Comparison of ENCODE assay signal across 25 mouse cellular contexts in the genomic region with DNA sequence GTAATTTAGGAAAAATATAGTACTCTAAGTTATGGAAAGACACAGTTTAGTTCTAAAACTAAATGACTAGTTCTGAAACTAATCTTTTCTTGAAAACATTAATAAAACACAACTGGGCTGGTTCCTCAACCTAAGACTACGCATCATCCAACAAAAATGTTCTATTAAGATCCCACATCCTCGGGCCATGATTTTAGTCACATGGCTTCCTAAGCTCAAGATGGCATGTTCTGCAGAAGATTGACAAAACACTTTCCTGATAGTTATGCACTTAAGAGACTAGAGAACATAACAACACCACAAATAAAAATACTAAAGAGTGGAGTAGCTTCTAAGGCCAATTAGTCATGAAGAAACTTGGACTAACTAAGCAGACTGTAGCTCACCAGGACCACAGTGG.
DNase-seq lines count a peak whose midpoint lies in the region; ATAC-seq and TF ChIP-seq lines count a peak whose summit lies in the region.
"Had no signal": no experiment of that assay in that cellular context is flagged by ENCODE, and none has a peak within 500 bp of the region (broad histone marks: within the 10 kb centered on the region; RNA-seq: fewer than 3 reads in every experiment).

No protein-coding gene starts in this region.

- intact Hi-C loops in left cerebral cortex, adult 2 months (cut with DNase I), result no loop called here

- peak overlapping the region; percentile 27; the same call in 1 of the 2 replicates for H3K27ac ChIP-seq in limb, embryonic 15.5 days
- no peak overlapping the region for H3K27ac ChIP-seq in limb, embryonic 10.5 days
- peak overlapping the region; percentile 41; the same call in 1 of the 2 replicates for H3K27ac ChIP-seq in embryonic fibroblast, embryonic 13.5 days (ENCODE audit: insufficient read depth, low read length)
- peak overlapping the region; percentile 73 for H3K27ac ChIP-seq in stomach, embryonic 16.5 days (ENCODE audit: low read length)
- no peak overlapping the region for H3K27ac ChIP-seq in left cerebral cortex, adult 2 months
- no peak overlapping the region for H3K27ac ChIP-seq in thymus, adult 2 months (ENCODE audit: control insufficient read depth, insufficient read depth, low read length)
- H3K27ac ChIP-seq: forebrain, embryonic 12.5 days; forebrain, embryonic 15.5 days; heart, embryonic 15.5 days; hindbrain, embryonic 10.5 days; hindbrain, embryonic 13.5 days had no signal

- H3K4me3 ChIP-seq in limb, embryonic 15.5 days, result no peak overlapping the region
- H3K4me3 ChIP-seq in limb, embryonic 10.5 days, result no peak overlapping the region
- no peak overlapping the region for H3K4me3 ChIP-seq in embryonic fibroblast, embryonic 13.5 days (ENCODE audit: insufficient read depth, low read length)
- no peak overlapping the region for H3K4me3 ChIP-seq in stomach, embryonic 16.5 days (replicated peaks; ENCODE audit: low read length)
- H3K4me3 ChIP-seq in left cerebral cortex, adult 2 months, result no peak overlapping the region
- no peak overlapping the region for H3K4me3 ChIP-seq in thymus, adult 2 months (ENCODE audit: control insufficient read depth, insufficient read depth, low read length)
- H3K4me3 ChIP-seq: erythroblast, embryonic 14.5 days; forebrain, embryonic 12.5 days; forebrain, embryonic 15.5 days; heart, embryonic 12.5 days; heart, embryonic 15.5 days; hindbrain, embryonic 10.5 days; hindbrain, embryonic 13.5 days had no signal

- ATAC-seq in limb, embryonic 15.5 days (ENCODE audit: insufficient number of reproducible peaks, low FRiP score, low TSS enrichment, low read depth), result no peak
- ATAC-seq in stomach, embryonic 16.5 days (ENCODE audit: insufficient read depth, low FRiP score), result no peak
- ATAC-seq: forebrain, embryonic 15.5 days; hindbrain, embryonic 16.5 days had no signal

- no peak overlapping the region for H3K9ac ChIP-seq in limb, embryonic 15.5 days
- no peak overlapping the region for H3K9ac ChIP-seq in stomach, embryonic 16.5 days (ENCODE audit: low read length)
- H3K9ac ChIP-seq: forebrain, embryonic 12.5 days; forebrain, embryonic 15.5 days; heart, embryonic 12.5 days; heart, embryonic 15.5 days; hindbrain, embryonic 13.5 days had no signal

- no peak for TF ChIP-seq POLR2A in embryonic fibroblast, embryonic 13.5 days (IDR thresholded peaks at IDR 0.05; ENCODE audit: low read depth, low read length)
- no peak for TF ChIP-seq POLR2A in thymus, adult 2 months (IDR thresholded peaks at IDR 0.05; ENCODE audit: control insufficient read depth, extremely low read depth, insufficient read depth, low read length, poor library complexity)

- no peak overlapping the region for H3K4me2 ChIP-seq in limb, embryonic 15.5 days
- H3K4me2 ChIP-seq in stomach, embryonic 16.5 days (ENCODE audit: low read depth, low read length), result no peak overlapping the region
- H3K4me2 ChIP-seq: forebrain, embryonic 12.5 days; forebrain, embryonic 15.5 days; heart, embryonic 12.5 days; heart, embryonic 15.5 days; hindbrain, embryonic 13.5 days had no signal

- no peak for DNase-seq in limb, embryonic 10.5 days (ENCODE audit: low spot score)
- DNase-seq in Muller cell, postnatal 12 days (ENCODE audit: inconsistent ontology term), result no peak
- DNase-seq in left cerebral cortex, adult 2 months (ENCODE audit: extremely low spot score in 1 of 2, low spot score in 2 of 2), result no peak
- DNase-seq in thymus, adult 2 months, result no peak
- DNase-seq: adrenal gland, adult 2 months; adrenal gland, postnatal 14 days; cerebellum, adult 11 months; cerebellum, adult 2 months; cerebellum, adult 9-11 months; cerebellum, postnatal 25 days; gastrocnemius, postnatal 25 days; heart, adult 18-20 months; heart, postnatal 10 days; heart, postnatal 36 days had no signal

- WGBS in limb, embryonic 15.5 days, result 67% methylated on average over 2 of the region's 2 CpGs
- WGBS in limb, embryonic 10.5 days, result 98% methylated on average over 2 of the region's 2 CpGs
- 76% methylated on average over 2 of the region's 2 CpGs for WGBS in stomach, embryonic 16.5 days
- 94% methylated on average over 2 of the region's 2 CpGs for WGBS in thymus, adult 2 months

- TF ChIP-seq CTCF in embryonic fibroblast, embryonic 13.5 days (IDR thresholded peaks at IDR 0.05; ENCODE audit: borderline replicate concordance, insufficient read depth, low read length), result no peak
- no peak for TF ChIP-seq CTCF in left cerebral cortex, adult 2 months (IDR thresholded peaks at IDR 0.05)
- no peak for TF ChIP-seq CTCF in thymus, adult 2 months (IDR thresholded peaks at IDR 0.05; ENCODE audit: borderline replicate concordance, control insufficient read depth, extremely low read depth, insufficient read depth, low read length, poor library complexity)

- no peaks in the 10 kb centered on the region for H3K27me3 ChIP-seq in limb, embryonic 15.5 days
- no peaks in the 10 kb centered on the region for H3K27me3 ChIP-seq in limb, embryonic 10.5 days (ENCODE audit: low read depth, poor library complexity, severe bottlenecking)
- H3K27me3 ChIP-seq in stomach, embryonic 16.5 days (ENCODE audit: control insufficient read depth, insufficient read depth, low read length), result no peaks in the 10 kb centered on the region
- no peaks in the 10 kb centered on the region for H3K27me3 ChIP-seq in thymus, adult 2 months (ENCODE audit: control insufficient read depth, insufficient read depth, low read length)
- H3K27me3 ChIP-seq: forebrain, embryonic 12.5 days; forebrain, embryonic 15.5 days; heart, embryonic 12.5 days; heart, embryonic 15.5 days; hindbrain, embryonic 13.5 days had no signal

- H3K4me1 ChIP-seq in limb, embryonic 15.5 days, result 0 out of 2 replicates have a peak, but pooled peaks cover 4% of the 10 kb centered on the region
- peaks cover 14% of the 10 kb centered on the region for H3K4me1 ChIP-seq in limb, embryonic 10.5 days
- H3K4me1 ChIP-seq in embryonic fibroblast, embryonic 13.5 days (ENCODE audit: control insufficient read depth, insufficient read depth, low read length), result peaks cover 16% of the 10 kb centered on the region
- no peaks in the 10 kb centered on the region for H3K4me1 ChIP-seq in stomach, embryonic 16.5 days (ENCODE audit: control insufficient read depth, insufficient read depth, low read length)
- H3K4me1 ChIP-seq in thymus, adult 2 months (replicated peaks; ENCODE audit: control insufficient read depth, insufficient read depth, low read length), result no peaks in the 10 kb centered on the region

- H3K9me3 ChIP-seq in limb, embryonic 15.5 days, result no peaks in the 10 kb centered on the region
- H3K9me3 ChIP-seq in limb, embryonic 10.5 days (replicated peaks), result no peaks in the 10 kb centered on the region
- H3K9me3 ChIP-seq in stomach, embryonic 16.5 days (replicated peaks; ENCODE audit: control insufficient read depth, low read length), result no peaks in the 10 kb centered on the region
- H3K9me3 ChIP-seq: forebrain, embryonic 12.5 days; forebrain, embryonic 15.5 days; heart, embryonic 12.5 days; heart, embryonic 15.5 days; hindbrain, embryonic 10.5 days; hindbrain, embryonic 13.5 days had no signal

- no peaks in the 10 kb centered on the region for H3K36me3 ChIP-seq in limb, embryonic 15.5 days
- peaks cover 7% of the 10 kb centered on the region; the same call in 1 of the 2 replicates for H3K36me3 ChIP-seq in limb, embryonic 10.5 days
- H3K36me3 ChIP-seq in stomach, embryonic 16.5 days (ENCODE audit: control insufficient read depth, insufficient read depth, low read length), result no peaks in the 10 kb centered on the region
- H3K36me3 ChIP-seq in thymus, adult 2 months (ENCODE audit: control insufficient read depth, insufficient read depth, low read length), result no peaks in the 10 kb centered on the region
- H3K36me3 ChIP-seq: forebrain, embryonic 12.5 days; heart, embryonic 15.5 days; hindbrain, embryonic 13.5 days had no signal

Comparison
In these comparisons a context has a peak if more than half of its experiments do, and no peak if none do; other contexts are left out.
1. H3K27ac ChIP-seq: peak in limb, embryonic 15.5 days (single experiment), embryonic fibroblast, embryonic 13.5 days (single experiment) and stomach, embryonic 16.5 days (single experiment); none in limb, embryonic 10.5 days (single experiment), left cerebral cortex, adult 2 months (single experiment) and thymus, adult 2 months (single experiment).